Mouse (Mus musculus): ENCODE results near the gene Ints3.

GRCm38 (mm10) chr3:90400993-90401392, 32.4 kb downstream of the Ints3 start:
- TF ChIP-seq CTCF (conservative IDR thresholded peaks at IDR 0.05; ENCODE audit: low read length) (no peak), NANOG (IDR thresholded peaks at IDR 0.05; ENCODE audit: borderline replicate concordance, low read length) (no peak), POU5F1 (IDR thresholded peaks at IDR 0.05; ENCODE audit: borderline replicate concordance, low read length) (no peak)

All from E14TG2a.4 (cell line).